Mouse (Mus musculus): ENCODE measurements around the gene Tefm. TPM values are rescaled to one million over a fixed set of nuclear protein-coding genes. Genes with fewer than 3 reads are reported as not detected.
"Not testable (repeated sequence)": the region's sequence is repeated elsewhere in the genome, so short reads cannot be mapped to it uniquely, and the experiment has no call there.

The Tefm gene
- polyA plus RNA-seq, 1 experiment = 16.6 TPM

GRCm38 (mm10) chr11:80149412-80150023, 7.5 kb upstream of the Tefm start:
- Histone ChIP-seq H3K4me3 (ENCODE audit: insufficient read depth, low read length) (no peak overlapping the region), H3K4me1 (ENCODE audit: control insufficient read depth, insufficient read depth, low read length) (peaks cover 6% of the 10 kb centered on the region; the same call in 1 of the 2 replicates), H3K27ac (ENCODE audit: insufficient read depth, low read length) (no peak overlapping the region)
- no peak for TF ChIP-seq CTCF (IDR thresholded peaks at IDR 0.05; ENCODE audit: borderline replicate concordance, insufficient read depth, low read length)
- no peak for TF ChIP-seq POLR2A (IDR thresholded peaks at IDR 0.05; ENCODE audit: low read depth, low read length)

- H3K4me3 ChIP-seq (ENCODE audit: insufficient read depth, low read length); H3K27ac ChIP-seq (ENCODE audit: insufficient read depth, low read length); H3K4me1 ChIP-seq (ENCODE audit: control insufficient read depth, insufficient read depth, low read length): not testable (repeated sequence)
These were observed 7.0 kb upstream of the Tefm start for GRCm38 (mm10) chr11:80148974-80149373.

GRCm38 (mm10) chr11:80148313-80148712, 6.3 kb upstream of the Tefm start:
- H3K4me3 ChIP-seq (ENCODE audit: insufficient read depth, low read length) = no peak overlapping the region
- TF ChIP-seq CTCF (IDR thresholded peaks at IDR 0.05; ENCODE audit: borderline replicate concordance, insufficient read depth, low read length) (no peak), POLR2A (IDR thresholded peaks at IDR 0.05; ENCODE audit: low read depth, low read length) (no peak)
- peaks cover 2% of the 10 kb centered on the region; the same call in 1 of the 2 replicates for H3K4me1 ChIP-seq (ENCODE audit: control insufficient read depth, insufficient read depth, low read length)
- no peak overlapping the region for H3K27ac ChIP-seq (ENCODE audit: insufficient read depth, low read length)

- Histone ChIP-seq H3K4me3 (ENCODE audit: insufficient read depth, low read length) (no peak overlapping the region), H3K27ac (ENCODE audit: insufficient read depth, low read length) (no peak overlapping the region), H3K4me1 (ENCODE audit: control insufficient read depth, insufficient read depth, low read length) (no peaks in the 10 kb centered on the region)
- TF ChIP-seq POLR2A (IDR thresholded peaks at IDR 0.05; ENCODE audit: low read depth, low read length) = no peak
- no peak for TF ChIP-seq CTCF (IDR thresholded peaks at IDR 0.05; ENCODE audit: borderline replicate concordance, insufficient read depth, low read length)
These were observed 5.8 kb upstream of the Tefm start for GRCm38 (mm10) chr11:80147748-80148147.

GRCm38 (mm10) chr11:80145787-80146275, 3.9 kb upstream of the Tefm start:
- H3K4me3 ChIP-seq (ENCODE audit: insufficient read depth, low read length) = no peak overlapping the region
- H3K4me1 ChIP-seq (ENCODE audit: control insufficient read depth, insufficient read depth, low read length) = no peaks in the 10 kb centered on the region; the same call in 1 of the 2 replicates
- no peak overlapping the region for H3K27ac ChIP-seq (ENCODE audit: insufficient read depth, low read length)
- TF ChIP-seq CTCF (IDR thresholded peaks at IDR 0.05; ENCODE audit: borderline replicate concordance, insufficient read depth, low read length) = no peak
- no peak for TF ChIP-seq POLR2A (IDR thresholded peaks at IDR 0.05; ENCODE audit: low read depth, low read length)

GRCm38 (mm10) chr11:80142872-80143271, 897 bp upstream of the Tefm start:
- no peak overlapping the region for H3K4me3 ChIP-seq (ENCODE audit: insufficient read depth, low read length)
- H3K4me1 ChIP-seq (ENCODE audit: control insufficient read depth, insufficient read depth, low read length) = no peaks in the 10 kb centered on the region; the same call in 1 of the 2 replicates
- no peak overlapping the region for H3K27ac ChIP-seq (ENCODE audit: insufficient read depth, low read length)
- TF ChIP-seq POLR2A (IDR thresholded peaks at IDR 0.05; ENCODE audit: low read depth, low read length) (no peak), CTCF (IDR thresholded peaks at IDR 0.05; ENCODE audit: borderline replicate concordance, insufficient read depth, low read length) (no peak)

- H3K4me1 ChIP-seq (ENCODE audit: control insufficient read depth, insufficient read depth, low read length) = peaks cover 2% of the 10 kb centered on the region
- TF ChIP-seq CTCF (IDR thresholded peaks at IDR 0.05; ENCODE audit: borderline replicate concordance, insufficient read depth, low read length) (no peak), POLR2A (IDR thresholded peaks at IDR 0.05; ENCODE audit: low read depth, low read length) (no peak)
- H3K27ac ChIP-seq (ENCODE audit: insufficient read depth, low read length) = no peak overlapping the region
- no peak overlapping the region for H3K4me3 ChIP-seq (ENCODE audit: insufficient read depth, low read length)
These were observed 4.2 kb downstream of the Tefm start for GRCm38 (mm10) chr11:80137773-80138172.

- no peak overlapping the region for H3K4me3 ChIP-seq (ENCODE audit: insufficient read depth, low read length)
- TF ChIP-seq POLR2A (IDR thresholded peaks at IDR 0.05; ENCODE audit: low read depth, low read length) (no peak), CTCF (IDR thresholded peaks at IDR 0.05; ENCODE audit: borderline replicate concordance, insufficient read depth, low read length) (no peak)
- H3K27ac ChIP-seq (ENCODE audit: insufficient read depth, low read length) = no peak overlapping the region
- H3K4me1 ChIP-seq (ENCODE audit: control insufficient read depth, insufficient read depth, low read length) = peaks cover 2% of the 10 kb centered on the region
These were observed 5.2 kb downstream of the Tefm start for GRCm38 (mm10) chr11:80136786-80137185.

GRCm38 (mm10) chr11:80135954-80136683, 5.9 kb downstream of the Tefm start:
- Histone ChIP-seq H3K27ac (ENCODE audit: insufficient read depth, low read length) (no peak overlapping the region; the same call in 1 of the 2 replicates), H3K4me3 (ENCODE audit: insufficient read depth, low read length) (no peak overlapping the region), H3K4me1 (ENCODE audit: control insufficient read depth, insufficient read depth, low read length) (peaks cover 2% of the 10 kb centered on the region)
- TF ChIP-seq CTCF (IDR thresholded peaks at IDR 0.05; ENCODE audit: borderline replicate concordance, insufficient read depth, low read length) (no peak), POLR2A (IDR thresholded peaks at IDR 0.05; ENCODE audit: low read depth, low read length) (no peak)

GRCm38 (mm10) chr11:80134744-80135143, 7.2 kb downstream of the Tefm start:
- no peak overlapping the region for H3K27ac ChIP-seq (ENCODE audit: insufficient read depth, low read length)
- no peak overlapping the region for H3K4me3 ChIP-seq (ENCODE audit: insufficient read depth, low read length)
- no peak for TF ChIP-seq CTCF (IDR thresholded peaks at IDR 0.05; ENCODE audit: borderline replicate concordance, insufficient read depth, low read length)
- TF ChIP-seq POLR2A (IDR thresholded peaks at IDR 0.05; ENCODE audit: low read depth, low read length) = no peak
- H3K4me1 ChIP-seq (ENCODE audit: control insufficient read depth, insufficient read depth, low read length) = peaks cover 2% of the 10 kb centered on the region; the same call in 1 of the 2 replicates
